Mouse (Mus musculus) myocyte (in vitro differentiated cells): ENCODE measurements around the gene Morn5. TPM values are rescaled to one million over a fixed set of nuclear protein-coding genes. Genes with fewer than 3 reads are reported as not detected.

Experiments
- H3K27me3 ChIP-seq: one replicate; pipeline ENCODE4 v1.6.1; 2011; ENCODE audit not compliant: control insufficient read depth, insufficient read depth, insufficient read length
- H3K36me3 ChIP-seq: one replicate; pipeline ENCODE4 v1.6.1; 2011; ENCODE audit not compliant: control insufficient read depth, insufficient read depth
- H3K4me2 ChIP-seq: one replicate; pipeline ENCODE4 v1.6.1; 2011; ENCODE audit warnings: low read depth, control low read depth
- H3K4me3 ChIP-seq: one replicate; pipeline ENCODE4 v1.5.1; 2011; ENCODE audit warnings: mild to moderate bottlenecking, control low read depth, moderate library complexity
- H3K79me2 ChIP-seq: one replicate; pipeline ENCODE4 v1.6.1; 2011; ENCODE audit not compliant: control insufficient read depth, insufficient read depth
- H3ac ChIP-seq: one replicate; pipeline ENCODE4 v1.6.1; 2011; ENCODE audit not compliant: control insufficient read depth, insufficient read length
- CEBPB ChIP-seq: IDR thresholded peaks from 2 replicates; pipeline ENCODE4 v1.6.1; 2011; ENCODE audit warnings: mild to moderate bottlenecking, moderate library complexity; ENCODE audit not compliant: poor library complexity, insufficient read depth, severe bottlenecking
- E2F4 ChIP-seq: IDR thresholded peaks from one replicate; pipeline ENCODE4 v1.6.1; 2011; ENCODE audit warnings: mild to moderate bottlenecking, control low read depth, moderate library complexity; ENCODE audit not compliant: insufficient read depth
- MAX ChIP-seq: IDR thresholded peaks from one replicate; pipeline ENCODE4 v1.6.1; 2011; ENCODE audit warnings: low read depth, mild to moderate bottlenecking, control low read depth
- MYOD1 ChIP-seq, 3 experiments: IDR thresholded peaks; one replicate each; pipeline ENCODE4 v1.6.1; 2011; ENCODE audit warnings: control low read depth in 2 of 3, low read depth in 2 of 3, mild to moderate bottlenecking in 2 of 3, moderate library complexity in 1 of 3; ENCODE audit not compliant: insufficient read length in 2 of 3, control insufficient read depth in 1 of 3
- MYOG ChIP-seq, 3 experiments: IDR thresholded peaks; one replicate each; pipeline ENCODE4 v1.6.1; 2011; ENCODE audit warnings: control low read depth in 2 of 3, low read depth in 2 of 3, mild to moderate bottlenecking in 2 of 3; ENCODE audit not compliant: insufficient read length in 2 of 3, control insufficient read depth in 1 of 3, insufficient read depth in 1 of 3
- POLR2A ChIP-seq: IDR thresholded peaks from one replicate; pipeline ENCODE4 v1.6.1; 2011; ENCODE audit warnings: low read depth, mild to moderate bottlenecking, control low read depth, moderate library complexity; ENCODE audit not compliant: insufficient read length
- POLR2AphosphoS2 ChIP-seq: IDR thresholded peaks from one replicate; pipeline ENCODE4 v1.6.1; 2011; ENCODE audit warnings: low read depth, control low read depth; ENCODE audit not compliant: insufficient read length
- REST ChIP-seq: IDR thresholded peaks from one replicate; pipeline ENCODE4 v1.6.1; 2011; ENCODE audit warnings: mild to moderate bottlenecking, control low read depth, moderate library complexity; ENCODE audit not compliant: insufficient read depth, insufficient read length
- SRF ChIP-seq: IDR thresholded peaks from one replicate; pipeline ENCODE4 v1.6.1; 2011; ENCODE audit warnings: low read depth; ENCODE audit not compliant: control insufficient read depth, insufficient read length
- TCF12 ChIP-seq: IDR thresholded peaks from one replicate; pipeline ENCODE4 v1.6.1; 2011; ENCODE audit warnings: mild to moderate bottlenecking, control low read depth; ENCODE audit not compliant: poor library complexity, insufficient read depth, severe bottlenecking
- TCF3 ChIP-seq: IDR thresholded peaks from one replicate; pipeline ENCODE4 v1.6.1; 2011; ENCODE audit warnings: low read depth, control low read depth; ENCODE audit not compliant: insufficient read length
- USF1 ChIP-seq: IDR thresholded peaks from one replicate; pipeline ENCODE4 v1.6.1; 2011; ENCODE audit warnings: low read depth, mild to moderate bottlenecking, control low read depth, moderate library complexity
- polyA plus RNA-seq: library from polyadenylated mRNA; unstranded; fragments of >200 nt; fragmentation: generic; extraction: Trizol; gene quantifications from one replicate; pipeline ENCODE4 v1.2.1, GENCODE M21; 2012; ENCODE audit warnings: missing spikeins

The Morn5 gene
- polyA plus RNA-seq, 1 experiment = 0.16 TPM

DNA sequence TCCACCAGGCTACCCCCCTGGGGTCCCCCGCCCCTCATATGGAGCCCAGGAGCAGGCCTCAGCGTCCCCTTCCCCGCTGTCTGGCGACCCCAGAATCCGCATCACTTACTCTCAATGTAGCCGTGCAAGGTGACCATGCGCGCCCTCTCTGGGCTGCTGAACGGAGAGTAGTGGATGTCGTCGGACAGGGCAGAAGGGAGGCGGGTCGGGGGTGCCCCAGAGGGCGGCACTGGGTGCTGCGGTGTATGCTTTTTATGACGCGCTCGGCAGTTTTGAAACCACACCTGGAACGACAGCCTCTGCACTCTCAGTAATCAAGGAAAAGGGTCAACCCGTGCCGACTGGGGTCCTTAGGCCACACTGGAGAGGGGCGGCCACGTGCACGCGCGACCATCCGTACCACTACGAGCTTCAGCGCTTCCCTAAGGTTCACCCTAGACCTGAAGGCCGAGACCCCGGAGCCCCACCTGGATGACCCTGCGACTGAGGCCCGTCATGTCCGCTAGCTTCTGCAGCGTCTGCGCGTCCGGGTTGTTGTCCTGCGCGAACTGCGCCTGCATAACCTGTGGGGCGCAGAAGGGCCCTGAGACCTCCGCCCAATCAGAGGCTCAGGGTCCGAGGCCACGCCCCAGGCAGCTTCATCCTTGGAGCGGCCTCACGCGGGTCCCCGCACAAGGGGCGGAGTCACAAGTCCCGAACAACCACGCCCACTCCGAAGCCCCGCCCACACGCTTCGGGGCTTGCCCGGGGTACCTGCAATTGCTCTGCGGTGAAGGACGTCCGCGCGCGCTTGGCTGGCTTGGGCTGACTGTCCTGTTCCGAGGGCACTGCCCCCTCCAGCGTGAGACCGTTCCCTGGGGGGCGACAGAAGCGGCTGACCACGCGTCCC is 41.8 kb downstream of the Morn5 start:
- Histone ChIP-seq H3K4me2 (no peak overlapping the region), H3K36me3 (no peaks in the 10 kb centered on the region), H3ac (no peak overlapping the region), H3K27me3 (no peaks in the 10 kb centered on the region), H3K4me3 (no peak overlapping the region), H3K79me2 (no peaks in the 10 kb centered on the region)
- TF ChIP-seq SRF (no peak), REST (no peak), USF1 (no peak), MAX (no peak), MYOD1 (IDR thresholded peaks at IDR 0.05; ENCODE audit: control insufficient read depth in 1 of 3, insufficient read length in 2 of 3, low read depth in 2 of 3) (no peak), E2F4 (no peak), MYOG (IDR thresholded peaks at IDR 0.05; ENCODE audit: control insufficient read depth in 1 of 3, insufficient read depth in 1 of 3, insufficient read length in 2 of 3, low read depth in 2 of 3) (no peak), TCF3 (no peak), POLR2AphosphoS2 (no peak), CEBPB (no peak), TCF12 (no peak), POLR2A (no peak)

GRCm38 (mm10) chr2:36092748-36093147 is 43.5 kb downstream of the Morn5 start:
- H3K27me3 ChIP-seq = no peaks in the 10 kb centered on the region

DNA sequence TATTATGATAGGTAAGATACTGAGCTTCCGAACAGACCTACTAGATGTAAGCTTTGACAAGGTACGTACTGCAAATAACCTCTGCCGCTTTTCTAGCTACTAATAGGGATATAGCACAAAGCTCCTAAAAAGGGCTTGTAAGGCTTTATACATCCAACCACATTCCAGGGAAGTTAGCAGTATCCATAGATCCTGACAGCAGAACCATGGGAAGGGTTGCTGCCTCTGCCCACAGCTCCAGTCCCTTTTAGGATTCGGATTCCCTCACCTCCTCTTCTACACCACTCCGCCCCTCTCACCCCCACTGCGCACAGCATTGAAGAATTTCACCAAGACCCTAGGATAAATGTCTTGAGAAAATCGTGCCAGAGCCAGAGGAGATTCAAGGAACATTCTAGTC is 44.0 kb downstream of the Morn5 start:
- Histone ChIP-seq H3K36me3 (no peaks in the 10 kb centered on the region), H3K4me3 (no peak overlapping the region), H3ac (no peak overlapping the region), H3K4me2 (no peak overlapping the region), H3K27me3 (no peaks in the 10 kb centered on the region), H3K79me2 (no peaks in the 10 kb centered on the region)
- no peak for TF ChIP-seq USF1
- TF ChIP-seq SRF = no peak
- no peak for TF ChIP-seq REST
- TF ChIP-seq E2F4 = no peak
- no peak for TF ChIP-seq MAX
- no peak for TF ChIP-seq TCF12
- TF ChIP-seq MYOG (IDR thresholded peaks at IDR 0.05; ENCODE audit: control insufficient read depth in 1 of 3, insufficient read depth in 1 of 3, insufficient read length in 2 of 3, low read depth in 2 of 3) = no peak
- TF ChIP-seq POLR2AphosphoS2 = no peak
- TF ChIP-seq TCF3 = no peak
- TF ChIP-seq MYOD1 (IDR thresholded peaks at IDR 0.05; ENCODE audit: control insufficient read depth in 1 of 3, insufficient read length in 2 of 3, low read depth in 2 of 3) = no peak
- no peak for TF ChIP-seq POLR2A
- TF ChIP-seq CEBPB = no peak

More at GRCm38 (mm10) chr2:36092748-36093147, 43.5 kb downstream of the Morn5 start:
- Histone ChIP-seq H3K36me3 (no peaks in the 10 kb centered on the region), H3K4me2 (no peak overlapping the region), H3K79me2 (no peaks in the 10 kb centered on the region), H3ac (no peak overlapping the region), H3K4me3 (no peak overlapping the region)
- TF ChIP-seq REST (no peak), SRF (no peak), E2F4 (no peak), USF1 (no peak), MAX (no peak), TCF3 (no peak), POLR2A (no peak), MYOD1 (IDR thresholded peaks at IDR 0.05; ENCODE audit: control insufficient read depth in 1 of 3, insufficient read length in 2 of 3, low read depth in 2 of 3) (no peak)

DNA sequence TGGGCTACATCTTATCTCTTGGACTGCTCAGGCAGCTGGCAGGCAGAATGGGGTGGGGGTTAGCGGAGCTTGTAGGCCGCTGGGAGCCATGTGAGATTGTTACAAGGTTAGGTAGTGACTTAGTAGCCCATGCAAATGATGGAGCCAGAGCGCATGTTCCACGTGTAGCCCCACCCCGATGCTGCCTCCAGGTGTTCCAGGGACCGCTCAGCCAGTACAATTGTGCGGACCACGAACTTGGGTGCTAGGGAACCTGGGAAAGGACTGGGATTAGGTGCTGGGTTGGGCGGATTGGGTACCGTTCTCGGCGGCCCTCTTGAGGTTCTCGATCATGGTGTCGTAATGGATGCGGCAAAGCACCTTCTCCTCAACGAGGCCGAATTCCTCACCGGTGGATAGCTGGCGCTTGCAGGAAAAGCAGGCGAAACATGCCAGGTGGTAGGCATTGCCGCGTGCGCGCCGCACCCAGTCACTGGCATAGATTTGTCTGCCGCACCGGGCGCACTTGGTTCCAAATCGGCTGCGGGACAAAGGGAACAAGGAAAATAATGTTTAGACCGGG is 44.7 kb downstream of the Morn5 start:
- TF ChIP-seq USF1 = no peak
- Histone ChIP-seq H3ac (no peak overlapping the region), H3K27me3 (no peaks in the 10 kb centered on the region), H3K4me2 (no peak overlapping the region), H3K36me3 (no peaks in the 10 kb centered on the region), H3K4me3 (no peak overlapping the region), H3K79me2 (no peaks in the 10 kb centered on the region)

DNA sequence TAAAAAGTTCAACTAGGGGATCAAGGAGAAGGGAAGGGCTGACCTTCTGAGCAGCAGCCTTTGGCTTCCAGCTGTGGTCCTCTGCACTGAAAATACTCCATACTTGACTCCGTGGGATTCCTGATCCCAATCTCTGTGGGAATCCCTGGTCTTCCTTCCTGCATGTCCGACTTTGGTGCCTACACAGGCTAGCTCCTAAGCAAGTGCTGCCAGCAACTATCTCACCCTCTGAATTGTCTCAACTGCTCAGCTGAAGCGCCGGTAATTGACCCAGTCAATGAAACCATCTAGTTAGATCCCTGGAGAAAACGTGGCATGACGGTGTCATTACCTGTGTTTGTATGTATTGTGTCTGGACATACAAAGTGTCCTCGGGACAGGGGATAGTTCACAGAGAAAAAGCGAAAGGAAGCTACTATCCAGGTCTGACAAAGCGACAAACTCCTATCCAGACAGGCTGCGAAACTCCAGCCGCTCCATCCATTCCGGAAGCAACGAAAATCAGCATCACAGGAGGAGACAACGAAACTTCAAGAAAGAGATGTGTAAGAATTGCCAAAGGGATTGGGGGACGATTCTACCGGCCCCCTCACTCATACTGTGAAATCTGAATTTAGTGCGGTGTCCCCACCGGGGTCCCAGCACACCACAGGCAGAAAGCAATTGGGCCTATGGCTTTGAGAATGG is 48.0 kb downstream of the Morn5 start:
- no peaks in the 10 kb centered on the region for H3K36me3 ChIP-seq
- H3ac ChIP-seq = no peak overlapping the region
- H3K27me3 ChIP-seq = no peaks in the 10 kb centered on the region
- TF ChIP-seq MYOD1 (IDR thresholded peaks at IDR 0.05; ENCODE audit: control insufficient read depth in 1 of 3, insufficient read length in 2 of 3, low read depth in 2 of 3) (no peak), MAX (no peak), CEBPB (no peak), E2F4 (no peak), SRF (no peak), USF1 (no peak), TCF12 (no peak), REST (no peak), MYOG (IDR thresholded peaks at IDR 0.05; ENCODE audit: control insufficient read depth in 1 of 3, insufficient read depth in 1 of 3, insufficient read length in 2 of 3, low read depth in 2 of 3) (no peak), TCF3 (no peak), POLR2A (no peak), POLR2AphosphoS2 (no peak)
- no peaks in the 10 kb centered on the region for H3K79me2 ChIP-seq
- H3K4me3 ChIP-seq = no peak overlapping the region
- H3K4me2 ChIP-seq = no peak overlapping the region
